Mouse (Mus musculus) CD4-positive naive resting alpha-beta T cell, adult 76 days (primary cell): ENCODE measurements around the gene Ltb4r2. TPM values are rescaled to one million over a fixed set of nuclear protein-coding genes. Genes with fewer than 3 reads are reported as not detected.

ENCODE experiments used
- total RNA-seq: library from RNA; stranded (reverse); gene quantifications from one replicate; pipeline ENCODE4 v1.2.4, GENCODE M21; 2023

The Ltb4r2 gene
- total RNA-seq, result not detected

GRCm38 (mm10) chr14:55761163-55761562 is at the start of gene Ltb4r2:
Ltb4r2 (plus strand) TSS chr14:55761428.

GRCm38 (mm10) chr14:55713729-55714122 is 47.5 kb upstream of the Ltb4r2 start, which contains the start of gene Tgm1:
Tgm1 (minus strand) TSS chr14:55713926.

GRCm38 (mm10) chr14:55721700-55722437 is 39.4 kb upstream of the Ltb4r2 start, which contains the start of gene Rabggta:
Rabggta (minus strand) TSS chr14:55722263.

GRCm38 (mm10) chr14:55745180-55745860 is 15.9 kb upstream of the Ltb4r2 start, which contains the start of the genes Dhrs1 and Nop9:
Dhrs1 (minus strand) TSS chr14:55745690.
Nop9 (plus strand) TSS chr14:55745693.

GRCm38 (mm10) chr14:55758363-55758784 is 2.9 kb upstream of the Ltb4r2 start, which contains the start of gene Cideb:
Cideb (minus strand) TSS chr14:55758458.

GRCm38 (mm10) chr14:55765696-55766095 is 4.5 kb downstream of the Ltb4r2 start, which contains the start of gene Ltb4r1:
Ltb4r1 (plus strand) TSS chr14:55765962.

GRCm38 (mm10) chr14:55783958-55784235 is 22.7 kb downstream of the Ltb4r2 start, which contains the start of gene Adcy4:
Adcy4 (minus strand) TSS chr14:55784095.

GRCm38 (mm10) chr14:55788256-55789050 is 27.2 kb downstream of the Ltb4r2 start, which contains the start of gene Ripk3:
Ripk3 (minus strand) TSS chr14:55788865.

Other genes with a start within 250 kb of the Ltb4r2 start
- not detected for gene Nrl, start 236.4 kb upstream of the Ltb4r2 start, total RNA-seq
- gene Pck2, start 221.2 kb upstream of the Ltb4r2 start, total RNA-seq, result 16.6 TPM
- 83.2 TPM for gene Dcaf11, start 201.4 kb upstream of the Ltb4r2 start, total RNA-seq
- gene A730061H03Rik, start 201.0 kb upstream of the Ltb4r2 start, total RNA-seq, result 5.8 TPM
- gene Fitm1, start 185.8 kb upstream of the Ltb4r2 start, total RNA-seq, result not detected
- 254 TPM for gene Psme1, start 183.3 kb upstream of the Ltb4r2 start, total RNA-seq
- 10.6 TPM for gene Emc9, start 176.1 kb upstream of the Ltb4r2 start, total RNA-seq
- 367 TPM for gene Psme2, start 170.3 kb upstream of the Ltb4r2 start, total RNA-seq
- 55.8 TPM for gene Rnf31, start 169.7 kb upstream of the Ltb4r2 start, total RNA-seq
- gene Irf9, start 157.9 kb upstream of the Ltb4r2 start, total RNA-seq, result 97.6 TPM
- 1.8 TPM for gene Rec8, start 143.4 kb upstream of the Ltb4r2 start, total RNA-seq
- gene Ipo4, start 125.5 kb upstream of the Ltb4r2 start, total RNA-seq, result 63.6 TPM
- 2.5 TPM for gene Gm49378, start 123.5 kb upstream of the Ltb4r2 start, total RNA-seq
- 41.9 TPM for gene Tm9sf1, start 117.6 kb upstream of the Ltb4r2 start, total RNA-seq
- gene Tssk4, start 111.2 kb upstream of the Ltb4r2 start, total RNA-seq, result 2.6 TPM
- 34.6 TPM for gene Mdp1, start 100.9 kb upstream of the Ltb4r2 start, total RNA-seq
- 17.4 TPM for gene Gmpr2, start 89.5 kb upstream of the Ltb4r2 start, total RNA-seq
- gene Nedd8, start 89.3 kb upstream of the Ltb4r2 start, total RNA-seq, result 119 TPM
- 117 TPM for gene Tinf2, start 79.6 kb upstream of the Ltb4r2 start, total RNA-seq
- gene Tgm1, start 47.5 kb upstream of the Ltb4r2 start, total RNA-seq, result 2.0 TPM
- gene Rabggta, start 39.2 kb upstream of the Ltb4r2 start, total RNA-seq, result 84.1 TPM
- 16.3 TPM for gene Dhrs1, start 15.7 kb upstream of the Ltb4r2 start, total RNA-seq
- 28.8 TPM for gene Nop9, start 15.7 kb upstream of the Ltb4r2 start, total RNA-seq
- gene Cideb, start 3.0 kb upstream of the Ltb4r2 start, total RNA-seq, result not detected
- gene Ltb4r1, start 4.5 kb downstream of the Ltb4r2 start, total RNA-seq, result not detected
- not detected for gene Adcy4, start 22.7 kb downstream of the Ltb4r2 start, total RNA-seq
- gene Ripk3, start 27.4 kb downstream of the Ltb4r2 start, total RNA-seq, result 56.5 TPM
- not detected for gene Nfatc4, start 61.7 kb downstream of the Ltb4r2 start, total RNA-seq
- 0.50 TPM for gene Nynrin, start 92.6 kb downstream of the Ltb4r2 start, total RNA-seq
- gene Cbln3, start 123.0 kb downstream of the Ltb4r2 start, total RNA-seq, result not detected
- gene Khnyn, start 123.5 kb downstream of the Ltb4r2 start, total RNA-seq, result 65.3 TPM
- gene Sdr39u1, start 138.9 kb downstream of the Ltb4r2 start, total RNA-seq, result 28.6 TPM
- gene Cma1, start 183.2 kb downstream of the Ltb4r2 start, total RNA-seq, result not detected
- gene Cma2, start 189.6 kb downstream of the Ltb4r2 start, total RNA-seq, result not detected